Mouse (Mus musculus) frontal cortex, postnatal 10 days (tissue): ENCODE results near the gene Nol7.

ENCODE experiments used
- DNase-seq, 2 experiments: peaks; one replicate each; pipeline ENCODE4 v3.0.0; 2022; ENCODE audit warnings: low spot score in 2 of 2, mixed read lengths in 1 of 2

Gene Nol7

GRCm38 (mm10) chr13:43398297-43399080, at the start of gene Nol7:
Gene Nol7, plus strand, starts transcription at chr13:43398390.
- DNase-seq = peak; percentile 86 to 95

- no peak for DNase-seq
These were observed 48.8 kb upstream of the Nol7 start for GRCm38 (mm10) chr13:43349376-43349775.

GRCm38 (mm10) chr13:43350489-43351169, 47.6 kb upstream of the Nol7 start:
- DNase-seq = no peak

GRCm38 (mm10) chr13:43353356-43353755, 44.8 kb upstream of the Nol7 start:
- DNase-seq = no peak

- DNase-seq = no peak
These were observed 43.8 kb upstream of the Nol7 start for GRCm38 (mm10) chr13:43354362-43354761.

GRCm38 (mm10) chr13:43356346-43357125, 41.7 kb upstream of the Nol7 start:
- no peak for DNase-seq

GRCm38 (mm10) chr13:43360534-43360933, 37.7 kb upstream of the Nol7 start:
- no peak for DNase-seq

GRCm38 (mm10) chr13:43362353-43362752, 35.8 kb upstream of the Nol7 start:
- DNase-seq = no peak

- DNase-seq = peak; percentile 83 to 85
These were observed 33.0 kb upstream of the Nol7 start, which contains the start of gene Sirt5 for GRCm38 (mm10) chr13:43364985-43365824. Gene Sirt5, plus strand, starts transcription at chr13:43365496.

- DNase-seq = no peak
These were observed 32.4 kb upstream of the Nol7 start for GRCm38 (mm10) chr13:43365825-43366184.

GRCm38 (mm10) chr13:43370063-43370462, 28.1 kb upstream of the Nol7 start:
- no peak for DNase-seq

GRCm38 (mm10) chr13:43372892-43373291, 25.3 kb upstream of the Nol7 start:
- no peak for DNase-seq

- DNase-seq = no peak
These were observed 24.0 kb upstream of the Nol7 start for GRCm38 (mm10) chr13:43374205-43374604.

GRCm38 (mm10) chr13:43374918-43375432, 23.2 kb upstream of the Nol7 start:
- no peak for DNase-seq

GRCm38 (mm10) chr13:43379989-43380388, 18.2 kb upstream of the Nol7 start:
- DNase-seq = no peak

- DNase-seq = no peak
These were observed 12.9 kb upstream of the Nol7 start for GRCm38 (mm10) chr13:43385321-43385720.

- DNase-seq = no peak
These were observed 392 bp upstream of the Nol7 start for GRCm38 (mm10) chr13:43397700-43398296.

GRCm38 (mm10) chr13:43399576-43399975, 1.4 kb downstream of the Nol7 start:
- no peak for DNase-seq

- DNase-seq = no peak
These were observed 14.1 kb downstream of the Nol7 start for GRCm38 (mm10) chr13:43412311-43412710.

GRCm38 (mm10) chr13:43413611-43414010, 15.4 kb downstream of the Nol7 start:
- no peak for DNase-seq

GRCm38 (mm10) chr13:43415249-43415648, 17.1 kb downstream of the Nol7 start:
- DNase-seq = no peak
